Mouse (Mus musculus) lung, embryonic 16.5 days (tissue): ENCODE data around the gene Zcwpw1. TPM values are rescaled to one million over a fixed set of nuclear protein-coding genes. Genes with fewer than 3 reads are reported as not detected.
A peak's percentile ranks its signal among the peaks of the same experiment; 100 is the strongest.
"Not testable (repeated sequence)": the region's sequence is repeated elsewhere in the genome, so short reads cannot be mapped to it uniquely, and the experiment has no call there.

ENCODE experiments used
- ATAC-seq: fragments of 200-750 bp; cut with Nextera tagmentation; 2 replicates; pipeline ENCODE4 v1.8.0; 2017; ENCODE audit warnings: low read depth, mild to moderate bottlenecking, moderate library complexity
- H3K27ac ChIP-seq: fragments of 300-500 bp; sonication (generic); 2 replicates; pipeline ENCODE4 v1.5.1; 2014; ENCODE audit warnings: mild to moderate bottlenecking, control low read depth, low read length
- H3K27me3 ChIP-seq: fragments of 300-500 bp; sonication (generic); 2 replicates; pipeline ENCODE4 v1.6.1; 2014; ENCODE audit warnings: low read depth, low read length, mixed read lengths; ENCODE audit not compliant: control insufficient read depth, insufficient read depth
- H3K36me3 ChIP-seq: fragments of 300-500 bp; sonication (generic); 2 replicates; pipeline ENCODE4 v1.6.1; 2014; ENCODE audit warnings: low read length; ENCODE audit not compliant: control insufficient read depth, insufficient read depth
- H3K4me1 ChIP-seq: fragments of 300-500 bp; sonication (generic); replicated peaks from 2 replicates; pipeline ENCODE4 v1.6.1; 2014; ENCODE audit warnings: low read length, mixed read lengths; ENCODE audit not compliant: control insufficient read depth, insufficient read depth
- H3K4me2 ChIP-seq: fragments of 300-500 bp; sonication (generic); 2 replicates; pipeline ENCODE4 v1.6.1; 2014; ENCODE audit warnings: low read depth, low read length, control low read depth
- H3K4me3 ChIP-seq: fragments of 300-500 bp; sonication (generic); 2 replicates; pipeline ENCODE4 v1.5.1; 2014; ENCODE audit warnings: mild to moderate bottlenecking, low read length, control low read depth
- H3K9ac ChIP-seq: fragments of 300-500 bp; sonication (generic); 2 replicates; pipeline ENCODE4 v1.6.1; 2014; ENCODE audit warnings: low read length, control low read depth
- H3K9me3 ChIP-seq: fragments of 300-500 bp; sonication (generic); 2 replicates; pipeline ENCODE4 v1.6.1; 2016; ENCODE audit warnings: low read length; ENCODE audit not compliant: control insufficient read depth
- WGBS: fragments of 180-500 bp; shearing (Covaris S2); extraction: QIAGEN DNeasy Blood & Tissue Kit; methylation state at CpG from one replicate; pipeline ENCODE4 v1.1.7; 2014; 5-methylcytosine and 5-hydroxymethylcytosine counted together
- polyA plus RNA-seq: library from polyadenylated mRNA; unstranded; fragments of >200 nt; fragmentation: Nextera tagmentation; extraction: Ambion mirVana; gene quantifications from 2 replicates; pipeline ENCODE4 v1.2.1, GENCODE M21; 2015

Zcwpw1 gene
- polyA plus RNA-seq, 1 experiment from 2014 or later, result 24.3 TPM

DNA sequence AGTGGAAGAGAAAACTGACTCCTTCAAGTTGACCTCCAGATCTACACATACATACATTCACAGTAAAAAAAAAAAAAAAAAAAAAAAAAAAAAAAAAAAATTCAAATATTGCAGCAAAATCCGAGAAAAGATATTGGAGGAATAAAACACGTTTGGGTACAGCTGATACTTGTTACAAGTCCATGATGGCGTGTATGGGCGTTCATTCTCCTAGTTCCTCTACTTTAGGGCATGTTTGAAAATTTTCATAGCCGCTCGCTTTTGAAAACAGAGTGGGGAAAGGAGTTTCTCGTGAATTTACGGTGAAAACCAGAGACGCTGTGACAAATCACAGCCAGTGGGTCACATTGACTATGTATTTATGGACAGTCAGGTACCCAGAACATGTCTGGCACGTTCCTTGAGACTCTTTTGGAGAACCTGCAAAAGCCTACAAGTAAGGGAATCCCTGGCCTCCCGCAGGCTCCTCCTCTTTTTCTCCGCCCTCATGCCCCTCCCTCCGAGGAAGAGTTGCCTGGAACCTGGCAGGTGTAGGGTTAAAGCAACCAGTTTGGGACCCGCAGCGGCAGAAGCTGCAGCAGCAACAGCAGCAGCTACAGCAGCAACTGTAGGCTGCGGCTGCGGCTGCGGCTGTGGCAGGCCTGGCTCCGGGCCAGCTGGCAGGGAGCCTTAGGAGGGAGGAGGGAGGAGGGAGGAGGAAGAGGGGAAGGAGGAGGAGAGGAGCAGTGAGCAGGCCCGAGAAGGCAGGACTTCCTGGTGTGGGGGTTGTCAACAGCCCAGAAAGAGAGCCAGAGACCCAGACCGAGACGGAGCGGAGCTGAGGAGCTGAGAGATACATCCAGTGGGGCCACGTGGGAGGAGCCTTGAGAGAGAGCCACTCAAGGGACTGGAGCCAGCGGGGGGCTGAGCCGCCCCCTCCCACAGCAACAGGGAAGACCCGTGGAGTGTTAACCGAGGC is 42.1 kb upstream of the Zcwpw1 start, which contains the start of gene Tsc22d4:
Gene Tsc22d4 (plus strand): TSS at position 517 of the 958 bp plus-strand sequence.
- H3K9ac ChIP-seq, result peak within 1 kb of the TSS; percentile 68
- H3K27me3 ChIP-seq, result no peaks in the 10 kb centered on the region
- H3K27ac ChIP-seq, result peak within 1 kb of the TSS; percentile 99
- peaks cover 3% of the 10 kb centered on the region; the same call in 1 of the 2 replicates for H3K36me3 ChIP-seq
- H3K9me3 ChIP-seq, result no peaks in the 10 kb centered on the region
- H3K4me2 ChIP-seq, result peak within 1 kb of the TSS; percentile 84
- peak within 1 kb of the TSS; percentile 78 for H3K4me3 ChIP-seq
- WGBS, result 2% methylated on average over 28 of the region's 28 CpGs
- peak; percentile 90 for ATAC-seq
- H3K4me1 ChIP-seq, result peaks cover 34% of the 10 kb centered on the region

DNA sequence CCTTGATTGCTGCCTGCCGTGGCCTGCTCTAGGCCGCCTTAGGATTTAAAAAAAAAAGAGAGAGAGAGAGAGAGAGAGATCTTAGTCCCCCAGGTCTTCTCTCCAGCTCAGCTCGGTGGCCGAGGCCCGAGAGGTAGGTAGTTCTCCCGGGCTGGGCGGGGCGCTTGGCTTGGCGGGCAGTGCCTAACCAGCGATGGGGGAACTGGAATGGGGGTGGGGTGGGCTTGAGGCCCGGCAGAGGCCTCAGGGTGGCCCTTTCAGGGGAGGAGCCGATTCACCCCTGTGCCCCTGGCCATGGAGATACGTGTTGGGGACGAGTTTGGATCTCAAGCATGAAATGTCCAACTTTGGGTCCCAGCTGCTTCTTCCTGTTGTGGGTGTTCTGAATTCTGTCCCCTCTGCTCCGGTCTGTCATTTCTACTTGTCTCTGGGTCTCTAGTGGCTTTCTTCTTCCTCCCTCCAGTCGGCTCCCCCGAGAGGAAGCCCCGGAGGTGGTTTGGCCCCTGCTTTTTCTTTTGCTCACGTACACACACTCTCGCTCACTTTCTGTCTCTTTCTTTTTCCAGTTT is 41.2 kb upstream of the Zcwpw1 start:
- peak overlapping the region; percentile 78 for H3K4me3 ChIP-seq
- H3K4me2 ChIP-seq, result peak overlapping the region; percentile 84
- peak; percentile 49 for ATAC-seq
- no peaks in the 10 kb centered on the region for H3K27me3 ChIP-seq
- H3K36me3 ChIP-seq, result peaks cover 10% of the 10 kb centered on the region
- H3K9ac ChIP-seq, result peak overlapping the region; percentile 68
- 0% methylated on average over 20 of the region's 20 CpGs for WGBS
- H3K27ac ChIP-seq, result peak overlapping the region; percentile 99
- no peaks in the 10 kb centered on the region for H3K9me3 ChIP-seq
- peaks cover 37% of the 10 kb centered on the region for H3K4me1 ChIP-seq

DNA sequence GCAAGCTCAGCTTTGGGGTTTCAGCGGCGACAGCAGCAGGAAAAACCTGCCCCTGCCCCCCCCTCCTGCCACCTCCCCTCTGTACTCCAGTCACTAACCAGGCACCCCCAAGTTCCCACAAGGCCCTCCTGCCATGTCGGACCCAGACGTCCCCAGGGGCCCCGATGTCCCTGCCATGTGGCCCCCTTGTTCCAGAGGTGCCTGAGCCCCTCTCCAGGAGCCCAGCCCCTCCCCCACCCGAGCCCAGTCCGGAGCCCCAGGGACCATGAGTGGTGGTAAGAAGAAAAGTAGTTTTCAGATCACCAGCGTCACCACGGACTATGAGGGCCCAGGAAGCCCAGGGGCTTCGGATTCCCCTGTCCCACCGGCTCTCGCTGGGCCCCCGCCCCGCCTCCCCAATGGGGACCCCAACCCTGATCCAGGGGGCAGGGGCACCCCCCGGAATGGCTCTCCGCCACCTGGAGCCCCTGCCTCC is 40.7 kb upstream of the Zcwpw1 start:
- Histone ChIP-seq H3K4me3 (peak overlapping the region; percentile 78), H3K9ac (peak overlapping the region; percentile 68), H3K9me3 (no peaks in the 10 kb centered on the region), H3K36me3 (peaks cover 15% of the 10 kb centered on the region), H3K27me3 (no peaks in the 10 kb centered on the region), H3K27ac (peak overlapping the region; percentile 99), H3K4me1 (peaks cover 33% of the 10 kb centered on the region), H3K4me2 (peak overlapping the region; percentile 84)
- ATAC-seq, result 0 out of 2 replicates have a peak, but pooled peaks have one; percentile 2
- WGBS, result under 1% methylated on average over 16 of the region's 16 CpGs

GRCm38 (mm10) chr5:137747326-137747961 is 40.2 kb upstream of the Zcwpw1 start:
- peaks cover 30% of the 10 kb centered on the region for H3K4me1 ChIP-seq

DNA sequence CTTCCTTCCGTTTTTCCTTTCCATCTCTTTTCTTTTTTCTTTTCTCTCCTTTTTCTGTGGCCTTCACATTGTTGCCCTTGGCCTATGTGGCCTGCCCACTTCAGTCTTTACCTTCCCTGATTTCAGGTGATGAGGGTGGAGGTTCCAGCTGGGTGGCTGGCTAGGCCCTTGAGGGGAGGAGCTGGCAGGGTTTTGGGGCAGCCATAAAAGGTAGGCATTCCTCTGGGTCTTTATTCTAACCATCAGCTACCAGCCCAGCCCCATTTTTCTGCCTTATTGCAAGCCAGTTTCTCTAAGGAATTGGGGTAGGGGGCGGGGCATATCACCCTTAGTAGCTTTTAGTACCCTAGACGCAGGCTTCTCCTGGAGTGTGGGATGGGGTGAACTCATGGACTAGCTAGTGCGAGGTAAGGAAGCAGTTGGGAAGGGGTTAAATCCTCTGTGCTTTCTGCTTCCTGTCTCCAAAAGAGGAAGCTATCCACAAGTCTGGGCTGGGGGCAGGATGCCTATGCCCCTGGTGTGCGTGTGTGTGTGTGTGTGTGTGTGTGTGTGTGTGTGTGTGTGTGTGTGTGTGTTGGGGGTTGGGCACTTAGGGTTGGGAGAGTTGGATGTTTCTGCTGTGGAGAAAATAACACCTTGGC is 39.3 kb upstream of the Zcwpw1 start:
- Histone ChIP-seq H3K27me3 (no peaks in the 10 kb centered on the region), H3K4me3 (peak overlapping the region; percentile 78), H3K4me1 (peaks cover 33% of the 10 kb centered on the region), H3K9me3 (no peaks in the 10 kb centered on the region), H3K4me2 (peak overlapping the region; percentile 84), H3K9ac (peak overlapping the region; percentile 44), H3K36me3 (peaks cover 18% of the 10 kb centered on the region), H3K27ac (peak overlapping the region; percentile 58)
- ATAC-seq, result no peak
- 27% methylated on average over 5 of the region's 5 CpGs for WGBS

More at GRCm38 (mm10) chr5:137747326-137747961, 40.2 kb upstream of the Zcwpw1 start:
- H3K27ac ChIP-seq, result peak overlapping the region; percentile 99
- WGBS, result under 1% methylated on average over 26 of the region's 26 CpGs
- peak; percentile 27 for ATAC-seq
- peaks cover 18% of the 10 kb centered on the region for H3K36me3 ChIP-seq
- H3K9ac ChIP-seq, result peak overlapping the region; percentile 68
- H3K9me3 ChIP-seq, result no peaks in the 10 kb centered on the region
- H3K4me3 ChIP-seq, result peak overlapping the region; percentile 78
- no peaks in the 10 kb centered on the region for H3K27me3 ChIP-seq
- H3K4me2 ChIP-seq, result peak overlapping the region; percentile 84

GRCm38 (mm10) chr5:137749196-137749836 is 38.3 kb upstream of the Zcwpw1 start:
- Histone ChIP-seq H3K36me3 (peaks cover 27% of the 10 kb centered on the region), H3K27me3 (no peaks in the 10 kb centered on the region), H3K9ac (peak overlapping the region; percentile 33; the same call in 1 of the 2 replicates), H3K4me3 (peak overlapping the region; percentile 78), H3K27ac (peak overlapping the region; percentile 58), H3K9me3 (no peaks in the 10 kb centered on the region), H3K4me2 (peak overlapping the region; percentile 84), H3K4me1 (peaks cover 33% of the 10 kb centered on the region)
- no peak for ATAC-seq
- 31% methylated on average over 6 of the region's 6 CpGs for WGBS

- not testable (repeated sequence) for H3K4me2 ChIP-seq, H3K4me3 ChIP-seq, H3K27ac ChIP-seq, H3K27me3 ChIP-seq, ATAC-seq, H3K9ac ChIP-seq, H3K9me3 ChIP-seq
- H3K4me1 ChIP-seq, result peaks cover 28% of the 10 kb centered on the region
- 91% methylated on average over 7 of the region's 8 CpGs for WGBS
- peaks cover 28% of the 10 kb centered on the region for H3K36me3 ChIP-seq
Measured at GRCm38 (mm10) chr5:137750212-137750611, 37.4 kb upstream of the Zcwpw1 start.

DNA sequence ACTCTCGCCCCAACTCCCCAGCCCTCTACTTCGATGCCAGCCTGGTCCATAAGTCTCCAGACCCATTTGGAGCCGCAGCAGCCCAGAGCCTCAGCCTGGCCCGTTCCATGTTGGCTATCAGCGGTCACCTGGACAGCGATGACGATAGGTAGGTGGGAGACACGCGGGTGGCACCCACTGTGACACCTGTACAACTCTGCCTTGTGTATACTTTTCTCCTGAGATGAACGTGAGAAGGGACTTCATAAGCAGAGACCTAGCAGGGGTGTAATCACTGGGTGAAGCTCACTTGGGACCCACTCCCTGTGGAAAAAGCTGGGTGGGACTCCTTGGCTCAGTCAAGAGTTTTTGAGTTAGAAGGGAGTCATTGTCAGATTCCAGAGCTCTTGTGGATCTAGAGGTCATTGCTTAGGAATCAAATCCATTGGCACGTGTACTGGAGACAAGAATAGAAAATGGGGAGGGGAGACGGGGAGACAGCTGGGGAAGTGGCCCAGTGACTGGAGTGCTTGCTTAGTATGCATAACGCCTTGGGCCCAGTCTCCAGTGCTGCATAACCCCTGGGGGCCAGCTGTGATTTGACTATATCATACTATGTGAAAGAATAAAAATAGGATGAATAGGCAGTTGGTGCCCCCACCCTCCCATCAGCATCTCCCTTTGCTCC is 36.2 kb upstream of the Zcwpw1 start:
- no peaks in the 10 kb centered on the region for H3K9me3 ChIP-seq
- H3K4me3 ChIP-seq, result no peak overlapping the region
- no peak overlapping the region for H3K4me2 ChIP-seq
- H3K36me3 ChIP-seq, result peaks cover 28% of the 10 kb centered on the region
- no peak overlapping the region for H3K9ac ChIP-seq
- peaks cover 26% of the 10 kb centered on the region for H3K4me1 ChIP-seq
- no peak overlapping the region for H3K27ac ChIP-seq
- ATAC-seq, result no peak
- H3K27me3 ChIP-seq, result no peaks in the 10 kb centered on the region
- 85% methylated on average over 13 of the region's 13 CpGs for whole genome bisulfite sequencing
